In the genomic region with DNA sequence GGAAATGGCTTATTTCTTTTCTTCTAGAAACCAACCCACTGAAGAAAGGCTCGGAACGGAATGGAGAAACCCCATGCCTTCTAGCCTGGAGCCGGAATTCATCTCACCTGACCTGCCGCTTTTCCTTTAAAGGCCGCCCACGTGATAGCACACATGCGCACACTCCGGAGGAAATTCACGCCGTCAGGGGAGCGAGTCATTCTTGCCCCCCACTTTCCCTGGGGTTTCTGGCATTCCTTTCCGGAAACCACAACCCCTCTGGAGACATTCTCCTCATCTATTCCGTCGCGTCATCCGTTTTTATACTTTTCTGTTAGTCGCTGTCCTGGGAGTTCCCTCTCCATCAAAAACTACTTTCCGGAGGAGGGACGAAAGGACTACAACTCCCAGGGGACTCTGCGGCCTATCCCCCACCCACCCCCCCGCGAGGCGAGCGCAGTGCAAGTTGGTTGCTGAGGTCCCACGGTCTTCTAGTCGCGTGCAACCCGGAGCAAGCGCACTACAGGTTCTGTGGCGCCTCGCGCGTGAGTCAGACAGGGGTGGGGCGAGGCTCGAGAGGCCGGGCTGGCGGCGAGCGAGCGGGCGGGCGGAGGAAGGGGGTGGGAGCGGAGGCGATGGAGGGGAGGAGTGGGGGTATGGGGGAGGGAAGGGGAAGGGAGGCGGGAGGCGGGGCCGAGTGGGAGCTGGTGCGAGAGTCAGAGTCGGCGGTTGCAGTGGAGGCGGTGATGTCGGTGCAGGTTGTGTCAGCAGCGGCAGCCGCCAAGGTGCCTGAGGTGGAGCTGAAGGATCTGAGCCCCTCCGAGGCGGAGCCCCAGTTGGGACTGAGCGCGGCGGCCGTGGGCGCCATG, we compare ENCODE assay signal across 8 mouse cellular contexts. TPM values are rescaled to one million over a fixed set of nuclear protein-coding genes. Genes with fewer than 3 reads are reported as not detected.
DNase-seq lines count a peak whose midpoint lies in the region; ATAC-seq and TF ChIP-seq lines count a peak whose summit lies in the region.

A gene (plus strand): TSS at position 199 of the 848 bp plus-strand sequence.

- ATAC-seq in CD4-positive, CD25-positive, alpha-beta regulatory T cell, adult 4 months: peak; percentile 88
- peak; percentile 98 for ATAC-seq in heart, embryonic 15.5 days (replicated peaks; ENCODE audit: insufficient number of reproducible peaks, insufficient read depth, low FRiP score, low read depth)
- ATAC-seq in liver, embryonic 14.5 days (ENCODE audit: insufficient read depth): peak; percentile 93
- ATAC-seq in neural tube, embryonic 11.5 days (ENCODE audit: insufficient read depth, low FRiP score, low TSS enrichment): peak; percentile 98
- ATAC-seq in stomach, postnatal 0 days (ENCODE audit: low FRiP score, low TSS enrichment): peak; percentile 99

- peak within 1 kb of the TSS; percentile 81 for H3K4me2 ChIP-seq in heart, embryonic 15.5 days
- H3K4me2 ChIP-seq in liver, embryonic 14.5 days (ENCODE audit: low read depth): peak within 1 kb of the TSS; percentile 99
- peak within 1 kb of the TSS; percentile 69 for H3K4me2 ChIP-seq in neural tube, embryonic 11.5 days (ENCODE audit: low read depth)
- H3K4me2 ChIP-seq in stomach, postnatal 0 days (replicated peaks; ENCODE audit: low read depth): peak within 1 kb of the TSS; percentile 72

- H3K27ac ChIP-seq in forebrain, embryonic 10.5 days: peak within 1 kb of the TSS; percentile 93
- peak within 1 kb of the TSS; percentile 92 for H3K27ac ChIP-seq in heart, embryonic 15.5 days
- peak within 1 kb of the TSS; percentile 56 for H3K27ac ChIP-seq in liver, embryonic 14.5 days
- H3K27ac ChIP-seq in neural tube, embryonic 11.5 days (ENCODE audit: low read depth, low read length): peak within 1 kb of the TSS; percentile 72
- H3K27ac ChIP-seq in stomach, postnatal 0 days (replicated peaks): peak within 1 kb of the TSS; percentile 91

- H3K27me3 ChIP-seq in forebrain, embryonic 10.5 days (ENCODE audit: poor library complexity, severe bottlenecking): no peaks in the 10 kb centered on the region
- no peaks in the 10 kb centered on the region for H3K27me3 ChIP-seq in heart, embryonic 15.5 days
- H3K27me3 ChIP-seq in liver, embryonic 14.5 days (ENCODE audit: control insufficient read depth, insufficient read depth, low read length): no peaks in the 10 kb centered on the region
- no peaks in the 10 kb centered on the region for H3K27me3 ChIP-seq in neural tube, embryonic 11.5 days (ENCODE audit: control insufficient read depth, insufficient read depth, low read length)
- H3K27me3 ChIP-seq in stomach, postnatal 0 days (ENCODE audit: control insufficient read depth, insufficient read depth, low read length): no peaks in the 10 kb centered on the region

- H3K36me3 ChIP-seq in forebrain, embryonic 10.5 days (replicated peaks): no peaks in the 10 kb centered on the region
- H3K36me3 ChIP-seq in heart, embryonic 15.5 days: no peaks in the 10 kb centered on the region
- H3K36me3 ChIP-seq in liver, embryonic 14.5 days (replicated peaks; ENCODE audit: control insufficient read depth, insufficient read depth, low read depth): no peaks in the 10 kb centered on the region
- no peaks in the 10 kb centered on the region for H3K36me3 ChIP-seq in neural tube, embryonic 11.5 days (ENCODE audit: control insufficient read depth, insufficient read depth, low read length)
- no peaks in the 10 kb centered on the region for H3K36me3 ChIP-seq in stomach, postnatal 0 days (ENCODE audit: control insufficient read depth, insufficient read depth, low read length)

- peak; percentile 64 for DNase-seq in c-Kit-negative CD71-positive TER-119-positive erythroid progenitor cells, embryonic 14.5 days (ENCODE audit: low read depth, low spot score)
- DNase-seq in forebrain, embryonic 10.5 days (ENCODE audit: extremely low spot score, low spot score): peak; percentile 94
- DNase-seq in kidney, postnatal 25 days: peak; percentile 95 to 99
- peak; percentile 82 to 88 (median 86) for DNase-seq in liver, embryonic 14.5 days (ENCODE audit: low read depth in 3 of 3, low spot score in 3 of 3)
- DNase-seq in neural tube, embryonic 11.5 days (ENCODE audit: low spot score): peak; percentile 93
- peak; percentile 99 for DNase-seq in stomach, postnatal 0 days (ENCODE audit: low spot score)

- WGBS in forebrain, embryonic 10.5 days: under 1% methylated on average over 61 of the region's 61 CpGs
- under 1% methylated on average over 49 of the region's 61 CpGs for WGBS in heart, embryonic 15.5 days
- under 1% methylated on average over 61 of the region's 61 CpGs for WGBS in liver, embryonic 14.5 days (ENCODE audit: insufficient replicate concordance)
- under 1% methylated on average over 58 of the region's 61 CpGs for WGBS in neural tube, embryonic 11.5 days
- WGBS in stomach, postnatal 0 days: under 1% methylated on average over 57 of the region's 61 CpGs

- H3K4me3 ChIP-seq in forebrain, embryonic 10.5 days: peak within 1 kb of the TSS; percentile 91
- peak within 1 kb of the TSS; percentile 97 for H3K4me3 ChIP-seq in heart, embryonic 15.5 days
- H3K4me3 ChIP-seq in liver, embryonic 14.5 days (ENCODE audit: insufficient read depth in 1 of 2, low read depth in 2 of 2, low read length in 2 of 2): peak within 1 kb of the TSS; percentile 79 to 98
- H3K4me3 ChIP-seq in neural tube, embryonic 11.5 days (ENCODE audit: low read depth, low read length): peak within 1 kb of the TSS; percentile 78
- peak within 1 kb of the TSS; percentile 80 for H3K4me3 ChIP-seq in stomach, postnatal 0 days (ENCODE audit: low read depth, low read length)

- TF ChIP-seq CTCF in liver, embryonic 14.5 days (IDR thresholded peaks at IDR 0.05; ENCODE audit: low read depth): no peak
- no peak for TF ChIP-seq CTCF in stomach, postnatal 0 days (IDR thresholded peaks at IDR 0.05; ENCODE audit: low read depth)

- H3K4me1 ChIP-seq in forebrain, embryonic 10.5 days: peaks cover 24% of the 10 kb centered on the region
- H3K4me1 ChIP-seq in heart, embryonic 15.5 days (replicated peaks): peaks cover 10% of the 10 kb centered on the region
- H3K4me1 ChIP-seq in liver, embryonic 14.5 days (replicated peaks; ENCODE audit: control insufficient read depth in 2 of 2, insufficient read depth in 2 of 2, low read length in 1 of 2): peaks cover 3 to 7% of the 10 kb centered on the region in 2 experiments
- peaks cover 3% of the 10 kb centered on the region; the same call in 1 of the 2 replicates for H3K4me1 ChIP-seq in neural tube, embryonic 11.5 days (ENCODE audit: control insufficient read depth, insufficient read depth, low read length)
- no peaks in the 10 kb centered on the region for H3K4me1 ChIP-seq in stomach, postnatal 0 days (replicated peaks; ENCODE audit: control insufficient read depth, insufficient read depth)

- no peaks in the 10 kb centered on the region for H3K9me3 ChIP-seq in forebrain, embryonic 10.5 days
- H3K9me3 ChIP-seq in heart, embryonic 15.5 days (replicated peaks): no peaks in the 10 kb centered on the region
- H3K9me3 ChIP-seq in liver, embryonic 14.5 days (ENCODE audit: control insufficient read depth, low read length): no peaks in the 10 kb centered on the region
- H3K9me3 ChIP-seq in neural tube, embryonic 11.5 days (ENCODE audit: control insufficient read depth, low read length): no peaks in the 10 kb centered on the region
- no peaks in the 10 kb centered on the region for H3K9me3 ChIP-seq in stomach, postnatal 0 days (ENCODE audit: control insufficient read depth, low read length)

- H3K9ac ChIP-seq in heart, embryonic 15.5 days: peak within 1 kb of the TSS; percentile 87
- H3K9ac ChIP-seq in liver, embryonic 14.5 days (replicated peaks): peak within 1 kb of the TSS; percentile 89
- peak within 1 kb of the TSS; percentile 78 for H3K9ac ChIP-seq in neural tube, embryonic 11.5 days (ENCODE audit: low read length)
- H3K9ac ChIP-seq in stomach, postnatal 0 days (ENCODE audit: low read length): peak within 1 kb of the TSS; percentile 90

- TF ChIP-seq EP300 in liver, embryonic 14.5 days (IDR thresholded peaks at IDR 0.05; ENCODE audit: low read depth): no peak
- no peak for TF ChIP-seq EP300 in stomach, postnatal 0 days (optimal IDR thresholded peaks at IDR 0.05)

RNA-seq across cellular contexts. Expression of the gene that starts here (rescaled TPM):
- polyA plus RNA-seq in CD4-positive, CD25-positive, alpha-beta regulatory T cell, adult 4 months (2017; shearing (Covaris generic)): 100 to 1,000 TPM in 1 of 2 experiments, 10 to 100 TPM in 1; 87.8 to 108 TPM
- 13.5 and 15.1 TPM in 2 replicates for polyA plus RNA-seq in forebrain, embryonic 10.5 days (2016; fragmentation: Nextera tagmentation; extraction: Ambion mirVana)
- polyA plus RNA-seq in heart, embryonic 15.5 days (2015; fragmentation: Nextera tagmentation; extraction: Ambion mirVana): 5.8 and 9.1 TPM in 2 replicates
- 3.5 and 4.2 TPM in 2 replicates for polyA plus RNA-seq in liver, embryonic 14.5 days (2012; rRNA removed)
- 3.2 and 3.9 TPM in 2 replicates for polyA plus RNA-seq in liver, embryonic 14.5 days (2014; fragmentation: Nextera tagmentation; extraction: Ambion mirVana)
- 11.8 and 12.3 TPM in 2 replicates for polyA plus RNA-seq in neural tube, embryonic 11.5 days (2014; fragmentation: Nextera tagmentation; extraction: Ambion mirVana)
- 51.9 and 54.6 TPM in 2 replicates for polyA plus RNA-seq in stomach, postnatal 0 days (2015; fragmentation: Nextera tagmentation; extraction: Ambion mirVana)

Comparison
In these comparisons a context has a peak if more than half of its experiments do, and no peak if none do; other contexts are left out.
1. Peak in every context shown above with its lines: DNase-seq, ATAC-seq, H3K4me3 ChIP-seq and H3K27ac ChIP-seq.